Mouse (Mus musculus) stomach, embryonic 16.5 days (tissue): Measurements from ENCODE around the gene Myl7. TPM values are rescaled to one million over a fixed set of nuclear protein-coding genes. Genes with fewer than 3 reads are reported as not detected.

Experiments
- ATAC-seq: fragments of 200-750 bp; cut with Nextera tagmentation; 2 replicates; pipeline ENCODE4 v1.8.0; 2017; ENCODE audit warnings: moderate number of reproducible peaks, moderate TSS enrichment; ENCODE audit not compliant: insufficient read depth, low FRiP score
- H3K27ac ChIP-seq: fragments of 300-500 bp; sonication (generic); 2 replicates; pipeline ENCODE4 v1.5.1; 2014; ENCODE audit warnings: low read length
- H3K27me3 ChIP-seq: fragments of 300-500 bp; sonication (generic); 2 replicates; pipeline ENCODE4 v1.6.1; 2014; ENCODE audit warnings: low read length, control low read depth, mixed read lengths; ENCODE audit not compliant: control insufficient read depth, insufficient read depth
- H3K36me3 ChIP-seq: fragments of 300-500 bp; sonication (generic); 2 replicates; pipeline ENCODE4 v1.6.1; 2014; ENCODE audit warnings: low read length; ENCODE audit not compliant: control insufficient read depth, insufficient read depth
- H3K4me1 ChIP-seq: fragments of 300-500 bp; sonication (generic); 2 replicates; pipeline ENCODE4 v1.6.1; 2014; ENCODE audit warnings: low read length, control low read depth, mixed read lengths; ENCODE audit not compliant: control insufficient read depth, insufficient read depth
- H3K4me2 ChIP-seq: fragments of 300-500 bp; sonication (generic); 2 replicates; pipeline ENCODE4 v1.6.1; 2014; ENCODE audit warnings: low read depth, low read length, mixed read lengths
- H3K4me3 ChIP-seq: fragments of 300-500 bp; sonication (generic); replicated peaks from 2 replicates; pipeline ENCODE4 v1.5.1; 2014; ENCODE audit warnings: mild to moderate bottlenecking, low read length
- H3K9ac ChIP-seq: fragments of 300-500 bp; sonication (generic); 2 replicates; pipeline ENCODE4 v1.6.1; 2014; ENCODE audit warnings: low read length
- H3K9me3 ChIP-seq: fragments of 300-500 bp; sonication (generic); replicated peaks from 2 replicates; pipeline ENCODE4 v1.6.1; 2016; ENCODE audit warnings: low read length, control low read depth; ENCODE audit not compliant: control insufficient read depth
- WGBS: fragments of 180-500 bp; shearing (Covaris S2); extraction: QIAGEN DNeasy Blood & Tissue Kit; methylation state at CpG from one replicate; pipeline ENCODE4 v1.1.7; 2014; 5-methylcytosine and 5-hydroxymethylcytosine counted together
- polyA plus RNA-seq: library from polyadenylated mRNA; unstranded; fragments of >200 nt; fragmentation: Nextera tagmentation; extraction: Ambion mirVana; gene quantifications from 2 replicates; pipeline ENCODE4 v1.2.1, GENCODE M21; 2015

Myl7 gene
- polyA plus RNA-seq, 1 experiment from 2014 or later = 32.4 TPM

DNA sequence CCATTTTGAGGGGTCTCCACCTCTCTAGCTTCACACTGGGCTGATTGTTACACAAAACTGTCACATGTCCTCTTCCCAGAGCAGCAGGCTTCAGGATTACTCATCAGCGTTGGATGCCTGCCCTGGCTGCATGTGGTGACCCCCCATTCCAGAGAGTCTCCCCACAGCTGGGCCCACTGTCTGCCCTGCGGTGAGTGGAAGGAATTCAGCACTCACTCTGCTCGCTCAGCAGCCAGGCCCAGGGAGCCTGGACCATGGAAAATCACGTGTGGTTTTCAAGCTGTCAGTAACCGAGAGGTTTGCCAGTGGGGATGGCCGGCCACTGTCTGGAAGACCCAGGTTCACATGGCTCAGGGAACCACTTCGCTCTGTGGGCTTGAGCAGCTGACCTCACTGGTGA is 42.7 kb downstream of the Myl7 start:
- Histone ChIP-seq H3K4me3 (no peak overlapping the region), H3K4me2 (no peak overlapping the region), H3K27me3 (0 out of 2 replicates have a peak, but pooled peaks cover under 1% of the 10 kb centered on the region), H3K4me1 (peaks cover 6% of the 10 kb centered on the region; the same call in 1 of the 2 replicates), H3K9ac (peak overlapping the region; percentile 36; the same call in 1 of the 2 replicates), H3K36me3 (no peaks in the 10 kb centered on the region), H3K27ac (no peak overlapping the region), H3K9me3 (no peaks in the 10 kb centered on the region)
- 36% methylated on average over 7 of the region's 7 CpGs for WGBS
- peak; percentile 41; the same call in 1 of the 2 replicates for ATAC-seq

DNA sequence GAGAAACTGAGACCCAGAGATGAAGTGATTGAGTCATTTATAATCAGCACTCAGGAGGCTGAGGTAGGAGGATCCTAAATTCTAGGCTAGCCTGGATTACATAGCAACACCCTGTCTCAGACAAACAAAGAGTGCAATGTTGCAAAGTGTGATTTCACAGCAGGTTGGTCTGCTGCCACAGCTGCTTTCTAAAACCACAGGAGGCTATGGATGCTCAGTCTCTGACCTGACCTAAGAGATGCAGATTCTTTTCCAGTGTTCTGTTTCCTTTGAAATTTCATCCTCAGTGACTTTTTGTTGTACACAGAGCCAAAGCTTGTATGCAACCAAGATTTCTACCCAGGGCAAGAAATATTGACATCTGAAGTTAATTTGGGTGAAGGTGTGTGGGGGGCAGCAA is 43.1 kb downstream of the Myl7 start:
- Histone ChIP-seq H3K4me3 (no peak overlapping the region), H3K9me3 (no peaks in the 10 kb centered on the region), H3K27ac (no peak overlapping the region), H3K36me3 (no peaks in the 10 kb centered on the region), H3K4me2 (no peak overlapping the region), H3K4me1 (0 out of 2 replicates have a peak, but pooled peaks cover 6% of the 10 kb centered on the region), H3K9ac (peak overlapping the region; percentile 36; the same call in 1 of the 2 replicates), H3K27me3 (no peaks in the 10 kb centered on the region)
- ATAC-seq = no peak

DNA sequence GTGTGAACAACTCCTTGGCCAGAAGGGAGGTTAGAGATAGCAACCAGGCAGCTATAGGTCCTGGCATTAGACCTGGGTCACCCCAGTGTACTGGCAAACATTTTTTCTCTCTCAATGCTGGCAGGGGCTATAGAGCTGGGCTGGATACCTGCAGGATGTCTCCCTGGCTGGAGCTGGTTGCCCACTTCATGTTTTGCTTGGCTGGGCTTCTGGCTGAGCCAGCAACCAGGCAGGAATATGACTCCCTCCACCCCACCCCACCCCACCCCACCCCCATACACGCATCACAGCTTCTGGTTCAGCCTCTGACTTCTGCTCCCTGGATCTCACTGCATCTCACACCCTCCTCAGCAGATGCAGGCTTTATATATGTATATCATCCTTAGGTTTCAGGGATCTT is 46.3 kb downstream of the Myl7 start:
- Histone ChIP-seq H3K4me2 (no peak overlapping the region), H3K9me3 (no peaks in the 10 kb centered on the region), H3K27me3 (no peaks in the 10 kb centered on the region), H3K36me3 (no peaks in the 10 kb centered on the region), H3K4me1 (0 out of 2 replicates have a peak, but pooled peaks cover 6% of the 10 kb centered on the region), H3K4me3 (no peak overlapping the region), H3K9ac (no peak overlapping the region), H3K27ac (no peak overlapping the region)
- WGBS = 50% methylated on average over 1 of the region's 1 CpGs
- no peak for ATAC-seq

DNA sequence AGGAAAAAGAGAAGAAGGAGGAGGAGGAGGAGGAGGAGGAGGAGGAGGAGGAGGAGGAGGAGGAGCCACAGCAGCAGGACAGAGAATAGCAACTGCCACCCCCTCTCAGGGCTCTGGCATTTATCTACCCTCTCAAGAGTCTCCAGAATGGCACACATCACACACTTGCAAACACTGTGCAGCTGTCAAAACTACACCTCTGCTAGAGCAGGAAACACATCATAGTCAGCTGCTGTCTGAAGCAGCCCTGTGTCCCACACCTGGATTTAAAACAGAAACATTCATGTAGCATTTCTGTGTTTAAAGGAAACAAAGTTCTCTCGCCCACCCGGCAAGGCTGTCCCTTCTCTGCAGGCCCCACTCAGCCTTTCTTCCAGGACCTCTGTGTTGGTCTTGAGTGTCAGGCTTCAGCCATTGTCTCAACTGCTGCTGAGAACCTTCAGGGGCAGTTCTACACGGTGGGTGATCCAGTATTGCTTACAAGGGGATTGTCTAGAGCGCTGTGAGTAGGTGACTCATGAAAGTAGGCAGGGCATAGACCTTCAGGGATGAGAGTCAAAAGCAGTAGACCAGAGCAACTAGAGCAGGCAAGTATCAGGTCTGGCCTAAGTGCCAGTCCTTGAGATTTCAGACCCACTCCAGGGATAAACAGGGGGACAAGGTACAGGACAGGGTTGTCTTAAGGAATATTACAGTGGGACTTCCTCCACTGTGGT is 47.4 kb downstream of the Myl7 start:
- 42% methylated on average over 4 of the region's 4 CpGs for WGBS
- Histone ChIP-seq H3K9ac (no peak overlapping the region), H3K27me3 (no peaks in the 10 kb centered on the region), H3K36me3 (no peaks in the 10 kb centered on the region), H3K9me3 (no peaks in the 10 kb centered on the region), H3K4me1 (0 out of 2 replicates have a peak, but pooled peaks cover 6% of the 10 kb centered on the region), H3K4me3 (no peak overlapping the region), H3K27ac (no peak overlapping the region), H3K4me2 (no peak overlapping the region)
- ATAC-seq = no peak

DNA sequence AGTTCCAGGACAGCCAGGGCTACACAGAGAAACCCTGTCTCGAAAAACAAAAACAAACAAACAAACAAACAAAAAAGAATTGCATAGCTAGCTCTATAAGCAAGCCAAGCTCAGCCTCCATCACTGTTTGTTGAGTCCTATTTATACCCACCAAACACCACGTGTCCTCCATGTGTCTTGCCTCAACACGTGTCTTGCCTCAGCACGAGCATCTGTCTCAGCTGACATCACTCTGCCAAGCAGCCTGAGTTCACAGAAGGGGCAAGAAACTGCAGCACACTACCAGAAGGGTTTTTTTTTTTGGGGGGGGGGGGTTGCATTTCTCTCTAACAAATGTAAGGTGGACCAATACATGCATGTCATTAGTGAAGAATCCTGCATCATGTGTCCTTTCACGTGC is 48.1 kb downstream of the Myl7 start:
- Histone ChIP-seq H3K36me3 (no peaks in the 10 kb centered on the region), H3K4me3 (no peak overlapping the region), H3K27me3 (no peaks in the 10 kb centered on the region), H3K9me3 (no peaks in the 10 kb centered on the region), H3K9ac (no peak overlapping the region), H3K4me2 (no peak overlapping the region), H3K4me1 (no peaks in the 10 kb centered on the region), H3K27ac (no peak overlapping the region)
- WGBS = 53% methylated on average over 5 of the region's 5 CpGs
- ATAC-seq = no peak

DNA sequence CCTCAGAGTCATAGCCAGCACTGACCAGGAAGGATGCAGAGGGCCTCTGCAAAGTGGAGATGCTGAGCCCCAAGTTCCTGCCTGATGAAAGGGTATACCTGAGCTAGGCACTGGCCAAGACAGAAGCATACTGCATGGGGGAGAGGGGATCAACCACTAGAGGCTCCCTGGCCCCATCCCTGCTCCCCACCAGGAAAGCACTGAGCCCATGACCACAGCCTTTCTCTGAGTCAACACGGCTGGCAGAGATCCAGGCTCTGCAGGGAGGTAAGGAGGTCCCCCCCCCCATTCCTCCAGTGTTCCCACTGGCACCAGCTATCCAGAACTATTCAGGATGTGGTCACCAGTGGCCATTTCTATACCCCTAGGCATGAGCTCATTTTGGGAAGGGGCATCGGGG is 49.3 kb downstream of the Myl7 start:
- ATAC-seq = no peak
- H3K9ac ChIP-seq = no peak overlapping the region
- WGBS = 57% methylated on average over 2 of the region's 2 CpGs
- no peak overlapping the region for H3K27ac ChIP-seq
- H3K4me3 ChIP-seq = no peak overlapping the region
- H3K36me3 ChIP-seq = no peaks in the 10 kb centered on the region
- H3K9me3 ChIP-seq = no peaks in the 10 kb centered on the region
- H3K4me1 ChIP-seq = no peaks in the 10 kb centered on the region
- no peak overlapping the region for H3K4me2 ChIP-seq
- no peaks in the 10 kb centered on the region for H3K27me3 ChIP-seq

DNA sequence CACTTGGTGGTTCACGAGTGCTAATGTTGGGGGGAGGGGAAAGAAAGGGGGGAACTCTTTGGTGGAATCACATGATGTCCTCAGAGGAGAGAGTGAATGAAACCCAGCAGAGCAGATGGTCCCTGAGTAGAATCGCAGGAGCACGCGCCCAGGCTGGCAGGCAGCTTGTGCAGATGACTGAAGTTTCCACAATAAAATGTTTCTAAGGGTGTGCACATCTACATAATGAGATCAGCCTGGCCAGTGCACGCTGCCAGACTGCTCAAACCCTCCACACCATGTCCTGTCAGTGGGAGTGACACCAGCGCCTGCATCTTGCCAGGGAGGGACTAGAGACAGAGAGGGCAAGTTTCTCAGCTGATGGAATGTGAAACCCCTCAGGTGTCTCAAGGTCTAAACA is 49.8 kb downstream of the Myl7 start:
- Histone ChIP-seq H3K36me3 (no peaks in the 10 kb centered on the region), H3K4me3 (no peak overlapping the region), H3K4me1 (no peaks in the 10 kb centered on the region), H3K27me3 (no peaks in the 10 kb centered on the region), H3K9me3 (no peaks in the 10 kb centered on the region), H3K4me2 (no peak overlapping the region), H3K9ac (no peak overlapping the region), H3K27ac (no peak overlapping the region)
- WGBS = 56% methylated on average over 6 of the region's 6 CpGs
- ATAC-seq = no peak

DNA sequence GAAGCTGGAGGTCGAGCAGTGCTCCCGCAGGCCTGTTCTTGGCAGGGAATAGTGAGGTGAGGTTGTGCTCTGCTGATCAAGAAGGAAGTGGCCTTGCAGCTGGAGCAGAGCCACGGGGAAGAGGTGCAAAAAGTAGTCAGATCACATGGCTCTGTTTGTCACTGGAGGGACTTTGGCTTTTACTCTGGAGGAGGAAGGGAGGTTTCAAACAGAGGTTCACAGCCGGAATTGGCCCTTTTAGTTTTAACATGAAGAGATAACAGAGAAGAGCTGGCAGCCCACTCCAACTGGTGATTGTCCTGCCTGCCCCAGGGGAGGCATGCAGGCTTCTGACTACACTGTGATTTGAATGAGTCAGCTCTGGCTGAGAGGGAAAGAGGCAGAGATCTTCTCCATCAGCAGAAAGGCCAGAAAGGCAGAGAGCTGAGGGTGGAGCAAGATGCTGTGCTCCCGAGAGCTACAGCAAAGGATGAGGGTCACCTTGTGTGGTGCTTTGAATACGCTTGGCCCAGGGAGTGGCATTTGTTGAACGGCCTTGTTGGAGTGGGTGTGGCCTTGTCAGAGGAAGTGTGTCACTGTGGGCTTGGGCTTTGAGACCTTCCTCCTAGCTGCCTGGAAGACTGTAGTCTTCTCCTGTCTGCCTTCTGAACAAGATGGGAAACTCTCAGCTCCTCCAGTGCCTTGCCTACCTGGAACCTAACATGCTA is 51.8 kb downstream of the Myl7 start:
- no peaks in the 10 kb centered on the region for H3K36me3 ChIP-seq
- no peak overlapping the region for H3K4me2 ChIP-seq
- no peak overlapping the region for H3K27ac ChIP-seq
- no peaks in the 10 kb centered on the region for H3K4me1 ChIP-seq
- 60% methylated on average over 7 of the region's 7 CpGs for WGBS
- H3K27me3 ChIP-seq = no peaks in the 10 kb centered on the region
- no peaks in the 10 kb centered on the region for H3K9me3 ChIP-seq
- no peak overlapping the region for H3K4me3 ChIP-seq
- H3K9ac ChIP-seq = no peak overlapping the region
- ATAC-seq = no peak
